Mouse (Mus musculus): ENCODE measurements around the gene Bcl2l11. TPM values are rescaled to one million over a fixed set of nuclear protein-coding genes. Genes with fewer than 3 reads are reported as not detected.

Bcl2l11 gene
- polyA plus RNA-seq, 1 experiment, result 22.3 TPM

GRCm38 (mm10) chr2:128190196-128190595 is 64.4 kb downstream of the Bcl2l11 start:
- H3K27ac ChIP-seq (ENCODE audit: insufficient read depth, low read length), result no peak overlapping the region
- H3K4me3 ChIP-seq (ENCODE audit: insufficient read depth, low read length), result no peak overlapping the region
- TF ChIP-seq POLR2A (IDR thresholded peaks at IDR 0.05; ENCODE audit: low read depth, low read length), result no peak
- no peak for TF ChIP-seq CTCF (IDR thresholded peaks at IDR 0.05; ENCODE audit: borderline replicate concordance, insufficient read depth, low read length)
- H3K4me1 ChIP-seq (ENCODE audit: control insufficient read depth, insufficient read depth, low read length), result peaks cover 5% of the 10 kb centered on the region; the same call in 1 of the 2 replicates

- no peak for TF ChIP-seq POLR2A (IDR thresholded peaks at IDR 0.05; ENCODE audit: low read depth, low read length)
- no peak for TF ChIP-seq CTCF (IDR thresholded peaks at IDR 0.05; ENCODE audit: borderline replicate concordance, insufficient read depth, low read length)
- Histone ChIP-seq H3K4me3 (ENCODE audit: insufficient read depth, low read length) (no peak overlapping the region), H3K4me1 (ENCODE audit: control insufficient read depth, insufficient read depth, low read length) (peaks cover 5% of the 10 kb centered on the region; the same call in 1 of the 2 replicates), H3K27ac (ENCODE audit: insufficient read depth, low read length) (no peak overlapping the region)
Observed at GRCm38 (mm10) chr2:128193411-128193810, 67.6 kb downstream of the Bcl2l11 start.

- no peak for TF ChIP-seq POLR2A (IDR thresholded peaks at IDR 0.05; ENCODE audit: low read depth, low read length)
- no peak for TF ChIP-seq CTCF (IDR thresholded peaks at IDR 0.05; ENCODE audit: borderline replicate concordance, insufficient read depth, low read length)
- Histone ChIP-seq H3K4me3 (ENCODE audit: insufficient read depth, low read length) (no peak overlapping the region), H3K4me1 (ENCODE audit: control insufficient read depth, insufficient read depth, low read length) (0 out of 2 replicates have a peak, but pooled peaks cover 2% of the 10 kb centered on the region), H3K27ac (ENCODE audit: insufficient read depth, low read length) (no peak overlapping the region)
Observed at GRCm38 (mm10) chr2:128197379-128197778, 71.5 kb downstream of the Bcl2l11 start.

- Histone ChIP-seq H3K4me3 (ENCODE audit: insufficient read depth, low read length) (no peak overlapping the region), H3K4me1 (ENCODE audit: control insufficient read depth, insufficient read depth, low read length) (0 out of 2 replicates have a peak, but pooled peaks cover 2% of the 10 kb centered on the region), H3K27ac (ENCODE audit: insufficient read depth, low read length) (no peak overlapping the region)
- TF ChIP-seq CTCF (IDR thresholded peaks at IDR 0.05; ENCODE audit: borderline replicate concordance, insufficient read depth, low read length) (no peak), POLR2A (IDR thresholded peaks at IDR 0.05; ENCODE audit: low read depth, low read length) (no peak)
Observed at GRCm38 (mm10) chr2:128203147-128203546, 77.3 kb downstream of the Bcl2l11 start.

GRCm38 (mm10) chr2:128203749-128204405 is 78.0 kb downstream of the Bcl2l11 start:
- Histone ChIP-seq H3K4me3 (ENCODE audit: insufficient read depth, low read length) (no peak overlapping the region), H3K27ac (ENCODE audit: insufficient read depth, low read length) (no peak overlapping the region), H3K4me1 (ENCODE audit: control insufficient read depth, insufficient read depth, low read length) (no peaks in the 10 kb centered on the region)
- no peak for TF ChIP-seq POLR2A (IDR thresholded peaks at IDR 0.05; ENCODE audit: low read depth, low read length)
- no peak for TF ChIP-seq CTCF (IDR thresholded peaks at IDR 0.05; ENCODE audit: borderline replicate concordance, insufficient read depth, low read length)

GRCm38 (mm10) chr2:128208541-128208940 is 82.7 kb downstream of the Bcl2l11 start:
- TF ChIP-seq POLR2A (IDR thresholded peaks at IDR 0.05; ENCODE audit: low read depth, low read length), result no peak
- TF ChIP-seq CTCF (IDR thresholded peaks at IDR 0.05; ENCODE audit: borderline replicate concordance, insufficient read depth, low read length), result no peak
- H3K4me1 ChIP-seq (ENCODE audit: control insufficient read depth, insufficient read depth, low read length), result peaks cover 21% of the 10 kb centered on the region
- no peak overlapping the region for H3K4me3 ChIP-seq (ENCODE audit: insufficient read depth, low read length)
- no peak overlapping the region for H3K27ac ChIP-seq (ENCODE audit: insufficient read depth, low read length)

- H3K27ac ChIP-seq (ENCODE audit: insufficient read depth, low read length), result no peak overlapping the region
- no peak for TF ChIP-seq CTCF (IDR thresholded peaks at IDR 0.05; ENCODE audit: borderline replicate concordance, insufficient read depth, low read length)
- no peak for TF ChIP-seq POLR2A (IDR thresholded peaks at IDR 0.05; ENCODE audit: low read depth, low read length)
- H3K4me1 ChIP-seq (ENCODE audit: control insufficient read depth, insufficient read depth, low read length), result peaks cover 21% of the 10 kb centered on the region
- no peak overlapping the region for H3K4me3 ChIP-seq (ENCODE audit: insufficient read depth, low read length)
Observed at GRCm38 (mm10) chr2:128209841-128210329, 84.0 kb downstream of the Bcl2l11 start.

GRCm38 (mm10) chr2:128210376-128210775 is 84.5 kb downstream of the Bcl2l11 start:
- Histone ChIP-seq H3K4me3 (ENCODE audit: insufficient read depth, low read length) (no peak overlapping the region), H3K27ac (ENCODE audit: insufficient read depth, low read length) (no peak overlapping the region), H3K4me1 (ENCODE audit: control insufficient read depth, insufficient read depth, low read length) (peaks cover 21% of the 10 kb centered on the region)
- TF ChIP-seq POLR2A (IDR thresholded peaks at IDR 0.05; ENCODE audit: low read depth, low read length) (no peak), CTCF (IDR thresholded peaks at IDR 0.05; ENCODE audit: borderline replicate concordance, insufficient read depth, low read length) (no peak)

GRCm38 (mm10) chr2:128211022-128211880 is 85.4 kb downstream of the Bcl2l11 start:
- Histone ChIP-seq H3K27ac (ENCODE audit: insufficient read depth, low read length) (no peak overlapping the region), H3K4me3 (ENCODE audit: insufficient read depth, low read length) (no peak overlapping the region), H3K4me1 (ENCODE audit: control insufficient read depth, insufficient read depth, low read length) (peaks cover 21% of the 10 kb centered on the region)
- no peak for TF ChIP-seq CTCF (IDR thresholded peaks at IDR 0.05; ENCODE audit: borderline replicate concordance, insufficient read depth, low read length)
- no peak for TF ChIP-seq POLR2A (IDR thresholded peaks at IDR 0.05; ENCODE audit: low read depth, low read length)

- Histone ChIP-seq H3K4me1 (ENCODE audit: control insufficient read depth, insufficient read depth, low read length) (peaks cover 21% of the 10 kb centered on the region), H3K27ac (ENCODE audit: insufficient read depth, low read length) (no peak overlapping the region), H3K4me3 (ENCODE audit: insufficient read depth, low read length) (no peak overlapping the region)
- TF ChIP-seq CTCF (IDR thresholded peaks at IDR 0.05; ENCODE audit: borderline replicate concordance, insufficient read depth, low read length), result no peak
- no peak for TF ChIP-seq POLR2A (IDR thresholded peaks at IDR 0.05; ENCODE audit: low read depth, low read length)
Observed at GRCm38 (mm10) chr2:128211881-128212209, 86.0 kb downstream of the Bcl2l11 start.

All from embryonic fibroblast, embryonic 13.5 days (primary cell).